Mouse (Mus musculus) c-Kit-positive CD71-negative TER-119-negative erythroid progenitor cells, embryonic 14.5 days (primary cell): ENCODE results near the gene Tnks2.
"Not testable (repeated sequence)": the region's sequence is repeated elsewhere in the genome, so short reads cannot be mapped to it uniquely, and the experiment has no call there.

Experiments
- DNase-seq: peaks from one replicate; pipeline ENCODE4 v3.0.0-alpha.2; 2013; ENCODE audit warnings: low read depth

Gene Tnks2

DNA sequence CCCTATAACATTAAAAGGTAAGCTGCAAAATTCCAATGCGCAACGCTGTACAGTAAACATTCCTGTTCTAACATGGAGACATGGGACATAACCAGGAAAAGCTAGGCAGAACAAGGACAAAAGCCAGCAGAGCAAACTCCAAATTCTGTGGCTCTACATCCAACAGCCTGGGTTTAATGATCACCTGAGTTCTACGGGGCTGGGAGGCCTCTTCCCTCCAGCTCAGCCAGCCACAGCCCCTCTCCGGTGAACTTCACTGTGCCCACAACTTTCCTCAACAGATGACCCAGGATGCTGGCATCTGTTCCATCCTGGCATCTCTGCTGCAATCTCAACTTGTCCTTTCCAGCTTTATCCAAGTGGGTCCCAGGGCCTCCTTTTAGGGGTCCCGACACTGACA lies 6.4 kb upstream of the Tnks2 start:
- no peak for DNase-seq

DNA sequence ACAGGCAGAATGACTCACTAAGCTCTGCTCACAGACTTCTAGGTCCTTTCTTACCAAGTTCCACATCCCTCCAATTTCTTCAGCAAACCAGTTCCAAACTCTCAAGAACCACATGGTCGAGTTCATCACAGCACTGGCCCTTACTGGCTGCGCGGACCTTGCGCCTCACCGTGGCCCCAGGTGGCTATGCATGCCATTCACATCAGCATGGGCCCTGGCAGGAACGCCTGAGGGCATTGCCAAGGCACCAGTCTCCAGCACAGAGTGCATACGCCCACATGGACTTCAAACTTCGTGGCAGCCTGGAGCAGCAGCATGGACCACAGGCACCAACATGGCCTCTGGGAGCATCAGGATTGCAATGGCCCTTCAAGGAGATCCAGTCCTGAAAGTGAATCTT lies 5.7 kb upstream of the Tnks2 start:
- no peak for DNase-seq

DNA sequence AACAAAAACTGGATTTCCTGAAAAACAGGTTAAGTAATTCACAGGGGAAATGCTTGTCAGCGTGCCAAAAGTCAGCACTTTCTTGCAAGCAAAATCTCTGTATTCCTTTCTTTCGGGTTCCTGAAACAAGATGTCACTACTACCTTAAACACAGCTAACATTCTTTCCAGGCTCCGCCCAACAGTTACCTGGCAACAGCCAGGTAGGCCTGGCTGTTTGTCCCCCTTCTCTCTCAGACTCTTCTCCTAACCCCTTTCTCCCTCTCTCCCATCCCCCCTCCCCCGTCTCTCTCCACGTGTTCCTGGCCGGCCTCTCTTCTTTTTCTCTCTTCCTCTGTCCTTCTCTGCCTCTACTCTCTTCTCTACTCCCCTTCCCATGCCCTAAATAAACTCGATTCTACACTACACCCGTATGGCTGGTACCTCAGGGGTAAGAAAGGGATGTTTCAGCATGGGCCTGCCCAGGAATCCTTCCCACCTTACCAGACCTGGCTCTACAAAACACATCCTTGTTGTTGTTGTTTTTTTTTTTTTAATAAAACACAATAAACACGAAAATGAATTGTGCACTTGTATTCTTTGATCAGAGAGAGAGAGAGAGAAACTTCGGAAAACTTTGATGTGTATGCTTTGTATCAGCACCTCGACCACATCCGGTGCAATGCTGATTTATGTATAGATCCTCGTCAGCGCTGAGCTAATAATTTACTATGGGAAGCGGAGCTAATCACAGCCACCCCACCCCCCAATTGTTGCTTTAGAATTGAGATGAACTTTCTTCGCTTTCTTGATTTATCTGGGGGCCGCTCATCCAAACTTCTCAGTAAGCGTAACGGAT lies 863 bp upstream of the Tnks2 start:
- no peak for DNase-seq

DNA sequence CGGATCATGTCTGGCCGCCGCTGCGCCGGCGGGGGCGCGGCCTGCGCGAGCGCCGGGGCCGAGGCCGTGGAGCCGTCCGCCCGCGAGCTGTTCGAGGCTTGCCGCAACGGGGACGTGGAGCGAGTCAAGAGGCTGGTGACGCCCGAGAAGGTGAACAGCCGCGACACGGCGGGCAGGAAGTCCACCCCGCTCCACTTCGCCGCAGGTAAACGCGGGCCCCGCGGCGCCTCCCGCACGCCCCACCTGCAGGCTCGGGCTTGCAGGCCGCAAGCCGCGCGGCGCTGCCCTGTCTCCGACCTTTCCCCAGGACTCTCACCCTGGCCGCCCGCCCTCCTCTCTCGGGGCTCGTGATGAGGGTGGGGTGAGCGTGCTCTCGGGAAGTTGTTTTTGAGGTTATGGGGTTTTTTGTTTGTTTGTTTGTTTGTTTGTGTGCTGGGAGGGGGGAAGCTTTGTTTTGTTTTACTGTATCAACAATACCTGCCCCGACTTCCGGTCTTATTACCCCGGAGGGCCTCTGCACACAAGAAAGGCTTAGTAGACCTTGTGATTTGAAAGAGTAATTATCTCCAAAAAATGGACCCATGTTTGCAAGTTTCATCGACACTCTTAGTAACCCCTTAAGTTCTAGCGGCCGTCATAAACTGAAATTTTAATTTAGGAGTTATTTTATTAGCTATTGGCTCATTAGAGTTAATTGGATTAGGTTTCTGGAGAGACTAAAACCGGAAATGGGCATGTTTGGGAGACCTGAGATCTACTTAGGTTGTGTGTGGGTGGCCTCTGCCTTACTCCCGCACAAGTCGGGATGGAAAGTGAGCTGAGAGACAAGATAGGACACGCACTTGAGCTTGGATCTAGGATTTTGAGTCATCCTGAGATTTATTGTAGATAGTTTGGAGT lies 750 bp downstream of the Tnks2 start:
- DNase-seq = no peak

DNA sequence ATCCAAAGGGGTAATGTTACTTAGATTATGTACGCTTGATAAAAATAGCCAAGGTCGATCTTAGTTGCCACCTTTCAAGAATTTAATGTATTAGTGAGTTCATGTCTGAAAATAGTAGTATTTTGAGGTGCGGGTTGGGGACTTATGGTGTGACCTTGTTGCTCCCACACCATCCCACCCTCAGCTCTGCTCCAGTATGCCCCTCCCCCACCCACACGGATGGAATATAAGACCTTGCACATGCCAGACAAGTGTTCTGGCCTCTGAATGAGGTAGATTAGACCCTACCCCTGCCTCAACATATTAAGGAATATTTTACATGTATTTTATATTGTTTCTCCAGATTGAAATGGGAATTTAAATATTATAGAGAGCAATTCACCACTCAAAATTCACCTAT lies 2.0 kb downstream of the Tnks2 start:
- DNase-seq = no peak

DNA sequence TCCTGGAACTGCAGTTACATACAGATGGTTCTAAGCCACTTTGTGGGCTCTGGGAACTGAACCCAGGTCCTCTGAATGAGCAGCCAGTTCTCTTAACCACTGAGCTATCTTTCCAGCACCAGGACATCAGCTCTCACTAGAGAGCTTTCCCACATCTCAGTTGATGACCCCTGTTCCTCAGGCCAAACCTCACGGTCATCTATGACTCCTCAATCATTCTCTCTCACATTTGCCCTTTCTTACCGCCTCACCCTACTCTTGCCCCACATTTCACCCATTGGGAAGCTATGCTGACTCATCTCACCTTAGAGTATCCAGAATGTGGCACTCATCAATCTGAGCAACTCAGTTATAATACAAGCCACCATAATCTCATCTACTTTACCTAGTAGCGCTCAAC lies 6.3 kb downstream of the Tnks2 start:
- no peak for DNase-seq

DNA sequence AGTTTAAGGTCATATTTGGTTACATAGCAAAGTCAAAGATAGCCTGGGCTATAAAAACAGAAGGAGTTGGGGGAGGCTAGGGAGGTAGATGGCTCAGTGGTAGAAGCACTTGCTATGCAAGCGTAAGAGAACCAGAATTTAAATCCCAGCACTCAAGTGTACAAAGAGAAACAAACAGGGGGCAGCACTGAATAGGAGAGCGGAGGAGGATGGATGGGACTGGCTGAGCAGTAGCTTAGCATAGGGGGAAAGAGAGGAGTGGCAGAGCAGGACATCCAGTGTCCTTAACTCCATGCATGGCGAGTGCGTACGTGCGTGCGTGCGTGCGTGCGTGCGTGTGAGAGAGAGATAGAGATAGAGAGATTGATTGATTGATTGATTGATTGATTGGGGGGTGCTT lies 9.8 kb downstream of the Tnks2 start:
- no peak for DNase-seq

DNA sequence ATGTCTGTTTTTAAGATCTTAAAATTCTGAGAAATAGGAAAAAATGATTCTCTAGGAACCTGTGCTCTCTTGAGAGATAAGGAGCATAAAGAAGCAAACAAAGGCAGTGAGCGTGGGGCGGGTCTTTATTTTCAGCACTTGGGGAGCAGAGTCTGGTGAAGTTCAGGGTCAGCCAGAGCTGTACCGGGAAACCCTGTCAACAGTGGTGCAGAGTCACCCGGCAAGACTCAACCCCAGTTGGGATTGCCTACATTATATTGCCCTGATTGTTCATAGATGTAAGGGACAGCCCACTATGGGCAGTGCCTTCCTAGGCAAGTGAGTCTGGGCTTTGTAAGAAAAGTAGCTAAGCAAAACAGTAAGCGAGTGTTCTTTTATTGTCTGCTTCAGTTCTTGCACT lies 11.9 kb downstream of the Tnks2 start:
- no peak for DNase-seq

DNA sequence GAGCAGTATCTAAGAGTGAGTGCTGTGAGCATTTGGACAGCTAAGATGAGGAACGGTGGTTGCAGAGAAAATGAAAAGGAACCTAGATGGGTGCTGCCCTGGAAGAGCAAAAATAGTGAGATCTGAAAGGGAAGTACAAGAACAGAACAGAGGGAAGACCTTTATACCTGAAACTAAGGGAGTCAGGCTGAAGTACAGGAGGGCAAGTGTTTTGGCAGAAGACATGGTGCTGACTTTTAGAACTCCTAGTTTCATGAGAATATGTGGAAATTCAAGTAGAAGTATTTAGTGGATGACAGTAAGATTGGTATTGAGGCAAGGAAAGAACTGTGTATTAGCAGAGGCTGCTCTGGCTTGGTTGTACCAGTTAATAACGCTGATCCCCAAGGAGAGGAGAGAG lies 19.8 kb downstream of the Tnks2 start:
- DNase-seq = no peak

DNA sequence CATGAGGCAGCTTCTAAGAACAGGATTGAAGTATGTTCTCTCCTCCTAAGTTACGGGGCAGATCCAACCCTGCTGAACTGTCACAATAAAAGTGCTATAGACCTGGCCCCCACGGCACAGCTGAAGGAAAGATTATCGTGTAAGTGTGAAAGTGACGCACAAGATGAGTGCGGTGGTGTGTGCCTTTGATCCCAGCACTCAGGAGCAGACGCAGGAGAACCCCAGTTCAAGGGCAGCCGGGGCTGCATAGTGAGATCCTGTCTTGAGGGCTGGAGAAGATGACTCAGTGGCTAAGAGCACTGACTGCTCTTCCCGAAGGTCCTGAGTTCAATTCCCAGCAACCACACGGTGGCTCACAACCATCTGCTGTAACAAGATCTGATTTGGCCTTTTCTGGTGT lies 23.8 kb downstream of the Tnks2 start:
- DNase-seq = no peak

DNA sequence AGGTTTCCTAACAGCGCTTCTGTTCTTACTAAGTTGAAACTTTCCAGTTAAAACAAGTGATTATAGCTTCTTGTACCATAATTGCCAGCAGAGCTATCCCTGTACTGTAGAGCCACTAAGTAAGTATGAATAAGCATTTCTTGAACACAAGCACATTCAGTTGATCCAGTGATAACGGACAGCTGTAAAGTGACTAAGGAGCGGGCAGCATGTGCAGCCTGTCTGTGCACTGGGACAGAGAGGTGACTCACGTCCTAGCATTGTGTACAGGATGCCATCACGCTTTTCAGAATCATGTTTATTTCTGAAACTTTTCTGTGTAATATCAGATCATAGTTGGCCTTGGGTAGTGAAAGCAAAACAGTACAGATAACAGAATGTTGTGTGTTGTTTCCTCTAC lies 26.4 kb downstream of the Tnks2 start:
- no peak for DNase-seq

DNA sequence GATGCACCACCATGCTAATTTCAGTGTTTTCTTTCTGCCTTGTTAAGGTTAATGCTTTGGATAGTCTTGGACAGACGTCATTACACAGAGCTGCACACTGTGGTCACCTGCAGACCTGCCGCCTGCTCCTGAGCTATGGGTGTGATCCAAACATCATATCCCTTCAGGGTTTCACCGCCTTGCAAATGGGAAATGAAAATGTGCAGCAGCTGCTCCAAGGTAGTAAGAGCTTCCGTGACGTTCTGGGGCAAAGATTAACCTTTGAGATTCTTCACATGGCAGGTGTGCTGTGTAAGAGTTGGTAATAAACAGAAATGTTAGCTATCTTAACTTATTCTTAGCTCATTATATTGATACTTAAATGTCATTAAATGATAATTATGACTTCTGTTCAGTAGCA lies 31.9 kb downstream of the Tnks2 start:
- no peak for DNase-seq

DNA sequence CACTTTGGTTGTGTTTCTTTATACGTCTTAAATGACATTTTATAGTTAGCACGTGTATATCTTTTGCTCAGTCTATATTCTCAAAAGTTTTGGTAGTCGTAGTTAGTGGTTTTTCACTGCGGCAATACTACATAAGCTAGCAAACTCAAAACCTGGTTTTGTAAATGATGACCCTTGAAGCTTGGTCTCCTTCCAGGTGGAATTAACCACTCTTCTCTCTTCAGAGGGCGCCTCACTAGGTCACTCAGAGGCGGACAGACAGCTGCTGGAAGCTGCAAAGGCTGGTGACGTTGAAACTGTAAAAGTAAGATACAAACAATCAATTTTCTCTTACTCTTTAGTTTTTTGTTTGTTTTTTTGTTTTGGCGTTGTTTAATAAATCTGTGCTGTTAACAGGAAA lies 33.4 kb downstream of the Tnks2 start:
- no peak for DNase-seq

DNA sequence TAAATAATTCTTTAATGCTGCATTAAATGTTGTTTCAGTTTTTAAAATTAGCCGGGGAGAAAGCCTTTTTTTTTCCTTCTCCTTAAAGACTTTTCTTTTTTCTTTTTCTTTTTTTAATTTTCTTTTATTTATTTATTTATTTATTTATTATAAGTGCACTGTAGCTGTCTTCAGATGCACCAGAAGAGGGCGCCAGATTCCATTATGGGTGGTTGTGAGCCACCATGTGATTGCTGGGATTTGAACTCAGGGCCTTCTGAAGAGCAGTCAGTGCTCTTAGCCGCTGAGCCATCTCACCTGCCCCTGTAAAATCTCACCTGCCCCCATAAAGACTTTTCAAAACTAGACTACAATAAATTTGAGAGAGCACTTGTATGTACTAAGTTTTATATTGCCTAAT lies 34.6 kb downstream of the Tnks2 start:
- not testable (repeated sequence) for DNase-seq

DNA sequence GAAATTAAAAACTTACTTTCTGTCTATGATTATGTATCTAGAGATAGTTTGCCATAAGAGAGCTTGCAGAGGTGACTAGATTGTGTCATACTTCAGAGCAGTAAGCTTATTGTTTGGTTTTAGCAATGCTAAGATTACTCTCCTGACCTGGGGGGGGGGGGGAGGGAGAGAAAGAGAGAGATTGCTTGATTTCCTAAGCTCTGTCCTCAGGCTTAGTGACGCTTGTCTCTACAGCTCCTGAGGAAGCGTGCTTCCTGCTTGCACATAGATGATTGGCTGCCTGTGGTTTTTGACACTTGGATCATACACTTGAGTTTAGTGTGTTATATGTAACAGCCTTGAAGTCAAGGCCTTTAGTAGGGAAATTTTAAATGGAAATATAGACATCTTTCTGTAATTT lies 40.6 kb downstream of the Tnks2 start:
- DNase-seq = no peak

DNA sequence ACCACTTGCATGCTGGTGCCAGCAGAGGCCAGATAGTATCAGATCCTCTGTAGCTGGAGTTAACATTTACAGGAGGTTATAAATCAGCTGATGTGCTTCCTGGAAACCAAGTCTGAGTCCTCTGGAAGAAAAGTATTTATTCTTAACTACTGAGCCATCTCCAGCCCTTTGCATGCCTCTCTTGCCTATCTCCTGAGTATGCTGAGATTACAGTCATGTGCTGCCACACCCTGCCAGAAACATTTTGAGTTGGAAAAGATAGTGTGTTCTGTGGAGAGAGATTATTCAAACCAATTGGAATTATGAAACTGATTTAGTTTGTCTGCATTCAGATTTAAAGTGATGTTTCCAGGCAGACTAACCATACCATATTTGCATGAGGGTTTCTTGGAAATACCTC lies 43.3 kb downstream of the Tnks2 start:
- no peak for DNase-seq

DNA sequence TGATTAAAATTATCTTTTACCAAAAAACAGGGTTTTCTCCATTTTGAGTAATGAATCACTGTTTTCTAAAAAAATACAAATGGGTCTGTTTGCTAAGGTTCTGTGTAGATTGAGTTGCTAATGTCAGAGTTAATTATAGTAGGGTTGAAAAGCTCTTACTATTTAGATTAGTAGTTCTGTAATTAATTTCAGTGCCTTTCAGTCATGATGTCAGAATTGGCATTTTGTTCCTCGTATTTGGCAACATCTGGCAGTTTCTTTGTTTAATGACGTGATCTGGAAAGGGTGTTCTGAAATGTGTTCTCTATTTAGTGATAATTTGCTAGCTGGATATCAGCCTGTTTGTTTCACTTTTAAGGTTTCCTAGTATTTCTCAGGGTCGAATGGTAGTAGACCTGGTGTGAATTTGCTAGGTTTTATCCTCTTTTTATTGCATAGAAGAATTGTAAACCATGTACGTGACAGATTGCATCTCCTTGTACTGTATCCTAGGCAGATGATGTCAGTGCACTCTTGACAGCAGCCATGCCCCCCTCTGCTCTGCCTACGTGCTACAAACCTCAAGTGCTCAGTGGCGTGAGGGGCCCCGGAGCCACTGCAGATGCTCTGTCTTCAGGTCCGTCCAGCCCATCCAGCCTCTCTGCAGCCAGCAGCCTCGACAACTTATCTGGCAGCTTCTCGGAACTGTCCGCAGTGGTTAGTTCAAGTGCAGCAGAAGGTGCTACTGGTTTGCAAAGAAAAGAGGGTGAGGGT lies 44.9 kb downstream of the Tnks2 start:
- no peak for DNase-seq

DNA sequence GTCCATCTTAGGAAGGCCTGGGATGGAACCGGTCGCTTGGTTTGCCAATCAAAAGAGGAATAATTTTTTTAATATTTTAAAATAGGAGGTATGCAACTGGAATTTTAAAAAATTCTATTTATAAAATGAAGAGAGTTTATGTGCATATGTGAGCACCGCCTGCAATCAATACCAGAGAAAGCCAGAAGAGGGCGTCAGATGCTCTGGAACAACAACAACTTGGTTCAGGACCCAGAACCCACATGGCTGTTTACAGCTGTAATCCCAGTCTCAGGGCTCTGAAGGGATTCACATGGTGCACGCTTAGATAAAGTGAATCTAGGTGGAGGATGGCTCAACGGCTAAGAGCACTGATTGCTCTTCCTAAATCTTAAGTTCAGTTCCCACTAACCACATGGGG lies 49.1 kb downstream of the Tnks2 start:
- DNase-seq = peak; percentile 29

DNA sequence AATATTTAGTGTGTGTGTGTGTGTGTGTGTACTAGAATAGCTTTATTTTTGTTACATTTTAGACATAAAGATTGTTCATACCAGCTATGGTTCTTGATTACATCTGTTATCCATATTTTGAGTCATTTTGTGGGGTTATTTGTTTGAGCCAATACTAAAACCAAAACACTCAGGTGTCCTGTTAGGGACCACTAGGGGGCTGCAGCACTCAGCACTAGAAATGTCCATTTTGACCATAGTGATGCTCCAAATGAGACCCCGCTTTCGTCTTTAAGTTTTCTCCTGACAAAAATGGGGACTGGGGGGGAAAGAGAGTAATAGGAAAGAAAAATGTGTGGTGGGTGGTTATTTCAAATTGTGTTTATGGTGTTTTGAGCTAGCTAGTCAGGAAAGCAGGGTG lies 52.3 kb downstream of the Tnks2 start:
- DNase-seq = no peak

DNA sequence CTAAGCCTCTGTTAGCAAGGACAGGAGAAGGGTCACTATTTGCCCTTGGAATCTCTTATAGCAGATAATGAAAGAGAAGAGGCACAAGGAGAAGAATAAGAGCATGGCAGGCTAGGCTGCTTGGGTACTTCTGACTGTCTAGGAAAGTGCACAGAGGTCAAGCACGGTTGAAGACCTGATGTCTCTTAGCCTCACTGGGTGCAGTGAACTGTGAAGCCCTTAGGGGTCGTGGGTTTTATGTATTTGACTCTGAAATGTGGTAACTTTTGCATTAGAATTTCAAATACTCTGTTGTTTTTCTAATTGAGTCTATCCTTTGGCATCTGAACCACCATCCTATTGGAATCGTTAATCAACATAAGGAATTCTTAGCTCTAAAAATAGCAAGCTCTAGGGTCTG lies 53.7 kb downstream of the Tnks2 start:
- DNase-seq = no peak

DNA sequence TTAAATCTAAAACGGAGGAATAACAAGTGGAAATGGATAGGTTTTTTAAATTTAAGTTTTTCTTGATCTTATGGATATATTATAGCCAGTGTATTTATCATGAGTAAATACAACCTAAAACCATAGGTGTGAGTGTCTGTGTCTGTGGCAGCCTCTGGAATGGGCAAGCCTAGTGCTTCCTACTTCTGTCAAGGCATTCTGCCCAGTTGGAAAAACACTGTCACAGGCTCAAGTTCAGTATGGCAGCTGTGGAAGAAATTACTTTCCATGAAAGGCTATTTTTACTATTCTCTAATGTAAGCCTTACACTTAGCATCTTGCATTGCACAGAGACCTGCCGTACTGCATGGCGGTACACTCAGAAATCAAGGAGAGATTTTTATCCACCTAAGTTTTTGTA lies 57.7 kb downstream of the Tnks2 start:
- DNase-seq = no peak

DNA sequence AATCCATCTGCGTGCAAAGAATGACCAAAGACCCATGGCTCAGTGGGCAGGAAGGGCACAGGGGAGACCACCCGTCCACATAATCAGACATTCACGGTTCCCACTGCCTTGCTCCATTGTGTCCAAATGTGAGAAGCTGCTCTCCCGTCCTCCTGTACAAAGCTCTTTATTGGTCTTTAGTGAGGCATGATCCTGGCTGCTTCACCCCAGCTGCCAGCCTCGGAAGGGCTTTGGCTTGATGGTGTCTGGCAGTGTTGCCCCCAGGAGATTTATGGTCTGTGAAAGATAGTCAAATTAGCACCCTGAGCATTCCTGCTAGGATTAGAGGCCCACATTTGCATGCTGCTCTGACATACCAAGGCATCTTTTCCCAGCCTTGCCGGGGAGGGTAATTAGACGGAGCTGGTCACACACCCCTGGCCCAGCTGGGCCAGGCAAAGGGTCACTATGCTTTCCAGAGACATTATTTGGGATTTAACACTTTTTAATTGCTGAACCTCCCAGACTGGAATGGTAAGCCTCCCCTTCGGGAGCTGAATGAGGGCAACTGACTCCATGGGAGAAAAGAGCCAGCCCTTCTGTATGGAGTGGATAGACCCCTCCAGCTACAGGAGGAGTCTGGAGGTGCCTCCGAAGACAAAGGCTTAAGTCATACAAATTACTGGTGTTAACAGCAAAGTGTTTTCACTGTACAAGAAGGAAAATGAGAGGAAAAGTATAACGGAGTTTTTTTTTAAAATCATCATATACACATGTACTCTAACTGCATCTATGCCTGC lies 62.9 kb downstream of the Tnks2 start:
- no peak for DNase-seq
